Mouse (Mus musculus) Patski (cell line): ENCODE results near the gene Gatm. TPM values are rescaled to one million over a fixed set of nuclear protein-coding genes. Genes with fewer than 3 reads are reported as not detected.

Experiments used
- ATAC-seq: fragments of 100-300 bp; one replicate; pipeline ENCODE4 v1.8.0; 2021
- CTCF ChIA-PET: fragments of 350-600 bp; sonication (Branson Sonifier 250); formaldehyde crosslinking; loops from one replicate; lab custom pipeline; 2022; ENCODE audit warnings: inconsistent platforms; lab: Charles Lee
- POLR2A ChIA-PET: fragments of 350-600 bp; sonication (Branson Sonifier 250); formaldehyde crosslinking; loops from one replicate; lab custom pipeline; 2022; ENCODE audit warnings: antibody characterized with exemption, inconsistent platforms; lab: Charles Lee
- DNase-seq: peaks from one replicate; pipeline ENCODE4 v3.0.0-alpha.2; 2011; ENCODE audit warnings: low read depth, low spot score
- H3K27me3 ChIP-seq: fragments of 371-371 bp; one replicate; pipeline ENCODE4 v1.5.1; 2021
- CTCF ChIP-seq: fragments of 100-300 bp; IDR thresholded peaks from one replicate; pipeline ENCODE4 v1.5.1; 2021
- in situ Hi-C: fragments of 300-500 bp; cut with MboI; formaldehyde crosslinking; loops from 3 replicates; pipeline ENCODE4 v1.11.1; 2018; ENCODE audit warnings: low pct_unique_long_range_greater_than_20kb, mixed read lengths
- polyA plus RNA-seq: library from polyadenylated mRNA; unstranded; gene quantifications from one replicate; pipeline ENCODE4 v1.2.3, GENCODE M21; 2021

Gene Gatm
- polyA plus RNA-seq, 1 experiment from 2014 or later, result 0.39 TPM

- CTCF ChIA-PET, result interaction anchor here (0.9 to 6.4 kb wide), 8 partner anchors 15 to 132 kb away, joined by 3 to 49 read pairs (median 4); no protein-coding TSS in a partner anchor
- TF ChIP-seq CTCF, result peak; percentile 98
- peak; percentile 69 for ATAC-seq
- POLR2A ChIA-PET, result interaction anchor here (1.2 kb wide), 1 partner anchor 13 kb away, joined by 3 read pairs; no protein-coding TSS in a partner anchor
- in situ Hi-C loops, result loop anchor here (10.0 kb wide), 1 partner anchor 117 kb away; no protein-coding TSS in a partner anchor
- DNase-seq, result no peak
- no peaks in the 10 kb centered on the region for H3K27me3 ChIP-seq
Measured at GRCm38 (mm10) chr2:122637526-122637997, 26.5 kb upstream of the Gatm start.

GRCm38 (mm10) chr2:122636686-122637085 lies 25.6 kb upstream of the Gatm start, which contains the start of gene AA467197:
TSS of gene AA467197 (plus strand) at chr2:122636986.
- in situ Hi-C loops, result loop anchor here (10.0 kb wide), 1 partner anchor 118 kb away; no protein-coding TSS in a partner anchor
- DNase-seq (no peak), ATAC-seq (no peak)
- TF ChIP-seq CTCF, result no peak
- H3K27me3 ChIP-seq, result no peaks in the 10 kb centered on the region
- ChIA-PET POLR2A (no interaction called here), CTCF (interaction anchor here (1.3 to 6.4 kb wide), 2 partner anchors 31 to 117 kb away, joined by 3 to 49 read pairs; no protein-coding TSS in a partner anchor)

- TF ChIP-seq CTCF, result peak; percentile 34
- in situ Hi-C loops, result loop anchor here (10.0 kb wide), 1 partner anchor 123 kb away; no protein-coding TSS in a partner anchor
- CTCF ChIA-PET, result interaction anchor here (0.9 to 2.0 kb wide), 6 partner anchors 13 to 250 kb away, joined by 3 to 6 read pairs (median 3); no protein-coding TSS in a partner anchor
- H3K27me3 ChIP-seq, result peaks cover 17% of the 10 kb centered on the region
- DNase-seq, result no peak
- ATAC-seq, result peak; percentile 78
- POLR2A ChIA-PET, result interaction anchor here (1.0 kb wide), 1 partner anchor 56 kb away, joined by 3 read pairs; no protein-coding TSS in a partner anchor
Measured at GRCm38 (mm10) chr2:122631226-122631801, 20.2 kb upstream of the Gatm start.

DNA sequence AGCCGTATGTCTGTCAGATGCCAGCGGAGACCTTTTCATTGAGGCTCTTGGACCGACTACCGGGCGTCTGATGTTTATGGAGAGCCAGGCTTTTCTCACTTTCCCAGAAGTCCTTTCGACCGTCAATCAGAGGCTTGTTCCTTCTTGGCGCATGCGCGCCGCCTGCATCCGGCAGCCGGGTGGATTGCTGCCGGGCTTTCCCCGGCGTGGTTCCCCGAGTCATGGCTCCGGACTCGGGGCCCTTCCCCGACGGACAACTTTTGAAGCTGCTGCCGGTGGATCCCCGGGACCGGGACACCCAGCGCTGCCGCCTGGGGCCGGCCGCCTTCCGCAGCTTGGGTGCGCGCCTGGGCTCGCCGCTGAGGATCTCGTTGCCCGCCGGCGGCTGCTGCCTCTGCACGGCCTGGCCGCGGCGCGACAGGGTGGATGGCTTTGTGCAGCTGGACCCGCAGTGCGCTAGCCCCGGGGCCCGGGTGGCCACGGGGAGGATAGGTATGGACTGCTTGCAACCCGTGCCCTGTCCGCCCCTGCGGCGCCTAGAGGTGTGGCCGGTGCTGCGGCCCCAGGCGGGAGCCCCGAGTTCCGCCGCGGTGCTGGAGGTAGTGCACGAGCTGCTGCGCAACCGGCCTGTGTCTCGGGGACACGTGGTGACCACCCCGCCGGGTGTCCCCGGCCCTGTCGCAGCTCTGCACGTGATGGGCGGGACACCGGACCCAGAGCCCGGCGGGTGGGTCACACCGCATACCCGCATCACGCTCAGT lies 19.5 kb upstream of the Gatm start:
- ChIA-PET POLR2A (interaction anchor here (1.0 kb wide), 1 partner anchor 55 kb away, joined by 3 read pairs; no protein-coding TSS in a partner anchor), CTCF (interaction anchor here (1.0 to 2.0 kb wide), 6 partner anchors 13 to 249 kb away, joined by 3 to 6 read pairs (median 3); no protein-coding TSS in a partner anchor)
- in situ Hi-C loops, result loop anchor here (10.0 kb wide), 1 partner anchor 124 kb away; no protein-coding TSS in a partner anchor
- no peak for TF ChIP-seq CTCF
- peaks cover 21% of the 10 kb centered on the region for H3K27me3 ChIP-seq
- ATAC-seq, result peak; percentile 81
- DNase-seq, result peak; percentile 47

GRCm38 (mm10) chr2:122629871-122630270 lies 18.8 kb upstream of the Gatm start:
- DNase-seq (no peak), ATAC-seq (no peak)
- TF ChIP-seq CTCF, result no peak
- ChIA-PET CTCF (interaction anchor here (1.1 to 2.0 kb wide), 3 partner anchors 12 to 249 kb away, joined by 3 to 8 read pairs (median 6); no protein-coding TSS in a partner anchor), POLR2A (interaction anchor here (0.6 kb wide), 1 partner anchor 79 kb away, joined by 4 read pairs; no protein-coding TSS in a partner anchor)
- in situ Hi-C loops, result loop anchor here (10.0 kb wide), 3 partner anchors 125 to 435 kb away; no protein-coding TSS in a partner anchor
- H3K27me3 ChIP-seq, result peaks cover 26% of the 10 kb centered on the region

GRCm38 (mm10) chr2:122628976-122629375 lies 17.9 kb upstream of the Gatm start:
- ChIA-PET CTCF (interaction anchor here (0.6 to 1.9 kb wide), 14 partner anchors 11 to 433 kb away, joined by 3 to 15 read pairs (median 4); no protein-coding TSS in a partner anchor), POLR2A (interaction anchor here (0.6 kb wide), 1 partner anchor 80 kb away, joined by 4 read pairs; no protein-coding TSS in a partner anchor)
- ATAC-seq (no peak), DNase-seq (no peak)
- in situ Hi-C loops, result loop anchor here (10.0 kb wide), 2 partner anchors 244 to 434 kb away; no protein-coding TSS in a partner anchor
- peaks cover 27% of the 10 kb centered on the region for H3K27me3 ChIP-seq
- peak; percentile 90 for TF ChIP-seq CTCF

DNA sequence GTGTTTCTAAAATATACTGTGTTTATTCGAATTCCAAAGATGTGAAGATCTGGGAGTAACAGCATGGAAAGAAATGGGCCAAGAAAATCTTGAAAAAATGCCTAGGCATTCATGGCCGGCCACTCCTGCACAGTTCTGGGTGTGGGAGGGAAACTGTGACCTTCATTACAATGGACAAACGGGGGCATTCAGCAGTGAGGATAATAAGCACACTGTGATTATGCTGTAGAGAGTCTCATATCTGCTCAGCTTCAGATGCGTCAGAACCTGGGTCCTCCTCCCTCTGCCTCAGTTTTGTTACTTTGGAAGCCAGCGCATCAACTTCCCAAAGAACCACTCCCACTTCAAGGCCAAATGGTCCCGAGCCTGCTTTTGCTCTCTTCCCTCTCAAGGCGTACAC lies 14.8 kb upstream of the Gatm start:
- no peak for TF ChIP-seq CTCF
- POLR2A ChIA-PET, result no interaction called here
- in situ Hi-C loops, result loop anchor here (10.0 kb wide), 2 partner anchors 241 to 431 kb away; no protein-coding TSS in a partner anchor
- DNase-seq (no peak), ATAC-seq (no peak)
- H3K27me3 ChIP-seq, result peaks cover 27% of the 10 kb centered on the region
- CTCF ChIA-PET, result interaction anchor here (0.9 kb wide), 1 partner anchor 13 kb away, joined by 3 read pairs; no protein-coding TSS in a partner anchor

GRCm38 (mm10) chr2:122621337-122622110 lies 10.4 kb upstream of the Gatm start:
- TF ChIP-seq CTCF, result no peak
- peaks cover 12% of the 10 kb centered on the region for H3K27me3 ChIP-seq
- in situ Hi-C loops, result loop anchor here (10.0 kb wide), 2 partner anchors 237 to 427 kb away; no protein-coding TSS in a partner anchor
- CTCF ChIA-PET, result no interaction called here
- POLR2A ChIA-PET, result no interaction called here
- no peak for DNase-seq
- no peak for ATAC-seq

- no peak for ATAC-seq
- CTCF ChIA-PET, result interaction anchor here (2.4 kb wide), 1 partner anchor 12 kb away, joined by 6 read pairs; no protein-coding TSS in a partner anchor
Measured at GRCm38 (mm10) chr2:122618719-122619118, 7.6 kb upstream of the Gatm start.

More at GRCm38 (mm10) chr2:122618719-122619118, 7.6 kb upstream of the Gatm start:
- no peak for TF ChIP-seq CTCF
- POLR2A ChIA-PET, result no interaction called here
- in situ Hi-C loops, result loop anchor here (5.0 kb wide), 1 partner anchor 46 kb away; no protein-coding TSS in a partner anchor
- DNase-seq, result no peak
- H3K27me3 ChIP-seq, result peaks cover 14% of the 10 kb centered on the region
